Mouse (Mus musculus) kidney, embryonic 15.5 days (tissue): Measurements from ENCODE around the gene Cacna1s. TPM values are rescaled to one million over a fixed set of nuclear protein-coding genes. Genes with fewer than 3 reads are reported as not detected.

Experiments used
- polyA plus RNA-seq: library from polyadenylated mRNA; unstranded; fragments of >200 nt; fragmentation: Nextera tagmentation; extraction: Ambion mirVana; gene quantifications from 2 replicates; pipeline ENCODE4 v1.2.1, GENCODE M21; 2015

Gene Cacna1s
- polyA plus RNA-seq, 1 experiment from 2014 or later, result 0.49 TPM

Other genes with a start within 250 kb of the Cacna1s start
- 21.7 and 22.1 TPM in 2 replicates for gene Lad1, start 234.2 kb upstream of the Cacna1s start, polyA plus RNA-seq
- 22.2 and 39.9 TPM in 2 replicates for gene Tnnt2, start 216.4 kb upstream of the Cacna1s start, polyA plus RNA-seq
- 0.35 and 0.57 TPM in 2 replicates for gene Pkp1, start 133.5 kb upstream of the Cacna1s start, polyA plus RNA-seq
- 0.12 and 0.14 TPM in 2 replicates for gene Igfn1, start 46.4 kb upstream of the Cacna1s start, polyA plus RNA-seq
- gene Tmem9, start 44.6 kb upstream of the Cacna1s start, polyA plus RNA-seq, result 206 and 224 TPM in 2 replicates
- gene Ascl5, start 1.9 kb upstream of the Cacna1s start, polyA plus RNA-seq, result not detected in 2 replicates
- gene Kif21b, start 78.6 kb downstream of the Cacna1s start, polyA plus RNA-seq, result 2.0 and 2.5 TPM in 2 replicates
- 0.30 and 0.48 TPM in 2 replicates for gene Mroh3, start 160.1 kb downstream of the Cacna1s start, polyA plus RNA-seq
- gene Inava, start 181.5 kb downstream of the Cacna1s start, polyA plus RNA-seq, result 16.0 and 17.1 TPM in 2 replicates
- not detected in 2 replicates for gene Gpr25, start 208.1 kb downstream of the Cacna1s start, polyA plus RNA-seq